Mouse (Mus musculus) heart, embryonic 15.5 days (tissue): ENCODE results near the gene Tjp1. TPM values are rescaled to one million over a fixed set of nuclear protein-coding genes. Genes with fewer than 3 reads are reported as not detected.

Experiments used
- ATAC-seq: fragments of 200-750 bp; cut with Nextera tagmentation; replicated peaks from 2 replicates; pipeline ENCODE4 v1.8.0; 2017; ENCODE audit warnings: low read depth, moderate TSS enrichment; ENCODE audit not compliant: insufficient number of reproducible peaks, insufficient read depth, low FRiP score
- H3K27ac ChIP-seq: fragments of 300-500 bp; sonication (generic); 2 replicates; pipeline ENCODE4 v1.5.1; 2015; ENCODE audit warnings: mild to moderate bottlenecking, inconsistent platforms
- H3K27me3 ChIP-seq: fragments of 300-500 bp; sonication (generic); 2 replicates; pipeline ENCODE4 v1.6.1; 2015; ENCODE audit warnings: inconsistent platforms
- H3K36me3 ChIP-seq: fragments of 300-500 bp; sonication (generic); 2 replicates; pipeline ENCODE4 v1.6.1; 2015; ENCODE audit warnings: mild to moderate bottlenecking, inconsistent platforms
- H3K4me1 ChIP-seq: fragments of 300-500 bp; sonication (generic); replicated peaks from 2 replicates; pipeline ENCODE4 v1.6.1; 2015; ENCODE audit warnings: inconsistent platforms
- H3K4me2 ChIP-seq: fragments of 300-500 bp; sonication (generic); 2 replicates; pipeline ENCODE4 v1.6.1; 2015; ENCODE audit warnings: inconsistent platforms, mild to moderate bottlenecking, moderate library complexity
- H3K4me3 ChIP-seq: fragments of 300-500 bp; sonication (generic); 2 replicates; pipeline ENCODE4 v1.5.1; 2015; ENCODE audit warnings: mild to moderate bottlenecking, inconsistent platforms
- H3K9ac ChIP-seq: fragments of 300-500 bp; sonication (generic); 2 replicates; pipeline ENCODE4 v1.6.1; 2015; ENCODE audit warnings: mild to moderate bottlenecking, inconsistent platforms
- H3K9me3 ChIP-seq: fragments of 300-500 bp; sonication (generic); replicated peaks from 2 replicates; pipeline ENCODE4 v1.6.1; 2016; ENCODE audit warnings: inconsistent platforms
- WGBS: fragments of 180-500 bp; shearing (Covaris S2); methylation state at CpG from one replicate; pipeline ENCODE4 v1.1.7; 2015; ENCODE audit warnings: mixed read lengths; 5-methylcytosine and 5-hydroxymethylcytosine counted together
- polyA plus RNA-seq: library from polyadenylated mRNA; unstranded; fragments of >200 nt; fragmentation: Nextera tagmentation; extraction: Ambion mirVana; gene quantifications from 2 replicates; pipeline ENCODE4 v1.2.1, GENCODE M21; 2015

The Tjp1 gene
- polyA plus RNA-seq, 1 experiment from 2014 or later: 21.0 TPM

GRCm38 (mm10) chr7:65460196-65460595 is 67.4 kb downstream of the Tjp1 start:
- no peak overlapping the region for H3K9ac ChIP-seq
- ATAC-seq: no peak

GRCm38 (mm10) chr7:65456031-65456430 is 71.5 kb downstream of the Tjp1 start:
- Histone ChIP-seq H3K9me3 (no peaks in the 10 kb centered on the region), H3K9ac (no peak overlapping the region), H3K27me3 (no peaks in the 10 kb centered on the region), H3K4me3 (no peak overlapping the region), H3K36me3 (no peaks in the 10 kb centered on the region), H3K4me1 (peaks cover 24% of the 10 kb centered on the region), H3K27ac (no peak overlapping the region), H3K4me2 (no peak overlapping the region)
- WGBS: 36% methylated on average over 2 of the region's 2 CpGs
- no peak for ATAC-seq

More at GRCm38 (mm10) chr7:65460196-65460595, 67.4 kb downstream of the Tjp1 start:
- H3K27me3 ChIP-seq: no peaks in the 10 kb centered on the region
- no peaks in the 10 kb centered on the region for H3K36me3 ChIP-seq
- no peak overlapping the region for H3K4me2 ChIP-seq
- H3K4me1 ChIP-seq: peaks cover 34% of the 10 kb centered on the region
- H3K4me3 ChIP-seq: no peak overlapping the region
- H3K27ac ChIP-seq: no peak overlapping the region
- H3K9me3 ChIP-seq: no peaks in the 10 kb centered on the region
- WGBS: 86% methylated on average over 3 of the region's 3 CpGs

- no peak for ATAC-seq
- Histone ChIP-seq H3K9me3 (no peaks in the 10 kb centered on the region), H3K27me3 (no peaks in the 10 kb centered on the region), H3K4me1 (peaks cover 18% of the 10 kb centered on the region), H3K4me2 (no peak overlapping the region), H3K36me3 (no peaks in the 10 kb centered on the region), H3K9ac (no peak overlapping the region), H3K4me3 (no peak overlapping the region), H3K27ac (no peak overlapping the region)
- WGBS: 91% methylated on average over 3 of the region's 3 CpGs
These were observed 72.4 kb downstream of the Tjp1 start for GRCm38 (mm10) chr7:65455208-65455607.

GRCm38 (mm10) chr7:65454269-65454668 is 73.3 kb downstream of the Tjp1 start:
- H3K9ac ChIP-seq: no peak overlapping the region
- H3K4me3 ChIP-seq: no peak overlapping the region
- no peak overlapping the region for H3K4me2 ChIP-seq
- H3K27ac ChIP-seq: no peak overlapping the region
- no peaks in the 10 kb centered on the region for H3K27me3 ChIP-seq
- H3K9me3 ChIP-seq: no peaks in the 10 kb centered on the region
- 41% methylated on average over 3 of the region's 3 CpGs for WGBS
- no peak for ATAC-seq
- peaks cover 10% of the 10 kb centered on the region for H3K4me1 ChIP-seq
- H3K36me3 ChIP-seq: no peaks in the 10 kb centered on the region

GRCm38 (mm10) chr7:65452246-65452645 is 75.3 kb downstream of the Tjp1 start:
- Histone ChIP-seq H3K9me3 (no peaks in the 10 kb centered on the region), H3K36me3 (no peaks in the 10 kb centered on the region), H3K4me3 (no peak overlapping the region), H3K9ac (no peak overlapping the region), H3K27me3 (no peaks in the 10 kb centered on the region), H3K4me1 (peaks cover 6% of the 10 kb centered on the region), H3K4me2 (no peak overlapping the region), H3K27ac (no peak overlapping the region)
- 70% methylated on average over 3 of the region's 3 CpGs for WGBS
- ATAC-seq: no peak

DNA sequence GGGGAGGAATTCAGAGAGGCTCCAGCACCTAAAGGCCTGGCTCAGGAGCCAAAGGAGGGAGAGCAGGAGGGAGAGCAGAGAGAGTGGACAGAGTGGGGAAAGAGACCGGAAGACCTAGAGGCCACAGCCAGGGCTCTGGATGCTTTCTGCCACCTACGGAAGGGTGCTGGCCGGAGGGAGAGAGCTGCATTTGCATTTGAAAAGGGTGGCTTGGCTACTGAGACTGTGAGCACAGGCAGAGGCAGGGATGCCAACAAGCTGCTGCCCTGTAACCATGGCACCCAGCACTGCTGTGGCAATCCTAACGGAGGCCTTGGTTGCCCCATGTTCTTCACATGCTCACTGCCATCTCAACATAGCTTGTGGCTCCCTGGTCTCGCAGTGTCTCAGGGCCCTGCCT is 77.4 kb downstream of the Tjp1 start:
- 66% methylated on average over 5 of the region's 5 CpGs for WGBS
- no peaks in the 10 kb centered on the region for H3K4me1 ChIP-seq
- no peaks in the 10 kb centered on the region for H3K9me3 ChIP-seq
- no peak overlapping the region for H3K9ac ChIP-seq
- H3K4me2 ChIP-seq: no peak overlapping the region
- no peak for ATAC-seq
- H3K4me3 ChIP-seq: no peak overlapping the region
- H3K36me3 ChIP-seq: no peaks in the 10 kb centered on the region
- no peak overlapping the region for H3K27ac ChIP-seq
- H3K27me3 ChIP-seq: no peaks in the 10 kb centered on the region

- H3K9me3 ChIP-seq: no peaks in the 10 kb centered on the region
- no peak overlapping the region for H3K9ac ChIP-seq
- H3K27me3 ChIP-seq: no peaks in the 10 kb centered on the region
- no peaks in the 10 kb centered on the region for H3K36me3 ChIP-seq
- no peak overlapping the region for H3K4me3 ChIP-seq
- no peak overlapping the region for H3K4me2 ChIP-seq
- no peak for ATAC-seq
- H3K27ac ChIP-seq: no peak overlapping the region
- H3K4me1 ChIP-seq: peaks cover 4% of the 10 kb centered on the region; the same call in 1 of the 2 replicates
- WGBS: 74% methylated on average over 4 of the region's 4 CpGs
These were observed 86.1 kb downstream of the Tjp1 start for GRCm38 (mm10) chr7:65441505-65441904.

GRCm38 (mm10) chr7:65439518-65439917 is 88.1 kb downstream of the Tjp1 start:
- WGBS: 49% methylated on average over 8 of the region's 8 CpGs
- Histone ChIP-seq H3K27ac (no peak overlapping the region), H3K9me3 (no peaks in the 10 kb centered on the region), H3K4me3 (no peak overlapping the region), H3K9ac (no peak overlapping the region), H3K4me2 (no peak overlapping the region), H3K27me3 (no peaks in the 10 kb centered on the region), H3K4me1 (peaks cover 4% of the 10 kb centered on the region; the same call in 1 of the 2 replicates), H3K36me3 (no peaks in the 10 kb centered on the region)
- no peak for ATAC-seq

- Histone ChIP-seq H3K27ac (no peak overlapping the region), H3K4me3 (no peak overlapping the region), H3K27me3 (no peaks in the 10 kb centered on the region), H3K9me3 (no peaks in the 10 kb centered on the region), H3K9ac (no peak overlapping the region), H3K36me3 (no peaks in the 10 kb centered on the region), H3K4me1 (peaks cover 4% of the 10 kb centered on the region; the same call in 1 of the 2 replicates), H3K4me2 (no peak overlapping the region)
- 81% methylated on average over 5 of the region's 5 CpGs for WGBS
- ATAC-seq: no peak
These were observed 89.4 kb downstream of the Tjp1 start for GRCm38 (mm10) chr7:65438146-65438545.

DNA sequence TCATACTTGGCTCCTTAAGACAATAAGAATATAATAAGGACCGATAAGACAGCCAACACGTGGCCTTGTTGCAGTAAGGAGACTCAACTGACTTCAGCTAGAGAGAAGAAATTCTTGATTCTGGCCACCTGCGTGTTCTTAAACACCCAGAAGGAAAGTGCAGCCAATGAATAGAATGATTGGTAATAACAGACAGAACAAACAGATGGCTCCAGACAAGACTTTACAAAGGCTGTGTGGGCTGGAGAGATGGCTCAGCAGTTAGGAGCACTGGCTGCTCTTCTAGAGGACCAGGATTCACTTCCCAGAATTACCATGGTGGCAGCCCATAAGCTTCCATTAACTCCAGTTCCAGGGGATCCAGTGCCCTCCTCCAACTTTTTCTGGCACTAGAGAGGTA is 90.7 kb downstream of the Tjp1 start:
- Histone ChIP-seq H3K9me3 (no peaks in the 10 kb centered on the region), H3K27ac (no peak overlapping the region), H3K27me3 (no peaks in the 10 kb centered on the region), H3K4me2 (no peak overlapping the region), H3K36me3 (no peaks in the 10 kb centered on the region), H3K9ac (no peak overlapping the region), H3K4me1 (peaks cover 4% of the 10 kb centered on the region; the same call in 1 of the 2 replicates), H3K4me3 (no peak overlapping the region)
- WGBS: 80% methylated on average over 3 of the region's 3 CpGs
- ATAC-seq: no peak

DNA sequence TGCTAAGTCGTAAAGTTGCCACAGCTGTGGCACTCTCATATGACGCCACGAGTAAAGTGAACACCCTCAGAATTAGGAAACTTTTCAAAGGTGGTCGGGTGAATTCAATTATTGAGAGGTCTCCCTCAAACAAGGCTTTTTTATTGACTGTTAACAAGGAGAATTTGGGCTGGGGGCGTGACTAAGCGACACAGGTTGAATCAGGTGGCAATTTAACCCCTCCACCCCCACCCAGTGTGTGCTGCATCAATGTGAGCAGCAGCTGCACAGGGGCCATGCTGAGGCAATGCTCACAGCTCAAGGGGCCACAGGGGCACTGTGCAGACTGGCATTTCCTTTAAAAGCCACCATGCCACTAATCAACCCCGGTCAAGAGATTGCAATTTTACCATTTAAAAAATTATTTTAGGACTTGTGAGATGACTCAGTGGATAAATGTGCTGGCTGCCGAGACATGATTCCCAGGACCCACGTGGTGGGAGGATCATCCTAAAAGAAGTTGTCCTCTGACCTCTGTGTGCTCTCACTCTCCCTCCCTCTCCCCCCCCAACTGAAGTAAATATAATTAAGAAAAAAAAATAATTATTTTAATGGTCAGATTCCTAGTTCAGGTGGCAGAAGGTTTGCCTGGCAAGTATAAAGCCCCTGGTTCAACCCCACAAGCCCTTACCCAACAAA is 96.4 kb downstream of the Tjp1 start:
- Histone ChIP-seq H3K4me1 (no peaks in the 10 kb centered on the region), H3K4me3 (no peak overlapping the region), H3K36me3 (no peaks in the 10 kb centered on the region), H3K27ac (no peak overlapping the region), H3K27me3 (no peaks in the 10 kb centered on the region), H3K9ac (no peak overlapping the region), H3K4me2 (no peak overlapping the region), H3K9me3 (no peaks in the 10 kb centered on the region)
- no peak for ATAC-seq
- WGBS: 54% methylated on average over 9 of the region's 9 CpGs

GRCm38 (mm10) chr7:65430401-65430800 is 97.2 kb downstream of the Tjp1 start:
- H3K36me3 ChIP-seq: no peaks in the 10 kb centered on the region
- H3K9me3 ChIP-seq: no peaks in the 10 kb centered on the region
- 28% methylated on average over 8 of the region's 8 CpGs for WGBS
- no peak overlapping the region for H3K4me3 ChIP-seq
- ATAC-seq: no peak
- no peaks in the 10 kb centered on the region for H3K27me3 ChIP-seq
- H3K9ac ChIP-seq: no peak overlapping the region
- H3K4me1 ChIP-seq: no peaks in the 10 kb centered on the region
- no peak overlapping the region for H3K4me2 ChIP-seq
- H3K27ac ChIP-seq: no peak overlapping the region
